Mouse (Mus musculus) spleen, adult 2 months (tissue): Measurements from ENCODE around the gene Snrpf.

Source experiments
- CTCF ChIP-seq: fragments of 200-500 bp; IDR thresholded peaks from 2 replicates; pipeline ENCODE4 v1.5.1; 2011; ENCODE audit warnings: mild to moderate bottlenecking, inconsistent platforms; ENCODE audit not compliant: insufficient read depth, insufficient read length, insufficient replicate concordance; ENCODE audit errors: extremely low read depth
- POLR2A ChIP-seq: fragments of 200-500 bp; IDR thresholded peaks from 2 replicates; pipeline ENCODE4 v1.6.1; 2011; ENCODE audit warnings: low read depth, low read length, inconsistent platforms

DNA sequence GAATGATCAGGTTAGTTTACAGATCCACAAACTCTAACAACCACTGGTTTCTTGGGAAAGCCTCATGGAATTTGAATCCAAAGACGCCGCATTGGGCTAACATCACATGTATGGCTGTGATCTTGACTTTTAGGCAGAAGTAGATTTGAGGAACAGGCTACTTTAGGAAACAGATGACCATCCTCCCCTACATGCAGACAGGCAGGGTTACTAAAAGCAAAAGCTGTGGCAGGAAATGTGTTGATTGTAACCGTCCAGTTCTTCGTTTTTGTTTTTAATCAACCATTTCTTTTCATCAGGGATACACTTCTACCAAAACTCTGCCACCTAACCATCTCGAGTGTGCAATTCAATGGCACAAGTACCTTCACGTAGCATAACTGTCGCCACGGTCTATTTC, 13.5 kb downstream of the Snrpf start:
- TF ChIP-seq CTCF (no peak), POLR2A (no peak)
